Mouse (Mus musculus) ES-E14 (cell line): ENCODE measurements around the gene Irak2.

Source experiments
- CHD2 ChIP-seq: IDR thresholded peaks from 2 replicates; pipeline ENCODE4 v1.6.1; 2014; ENCODE audit warnings: mild to moderate bottlenecking, low read depth, low read length, inconsistent platforms
- HCFC1 ChIP-seq: IDR thresholded peaks from 2 replicates; pipeline ENCODE4 v1.6.1; 2012; ENCODE audit warnings: low read length, inconsistent platforms, borderline replicate concordance; ENCODE audit not compliant: insufficient read depth
- ZC3H11A ChIP-seq: IDR thresholded peaks from 2 replicates; pipeline ENCODE4 v1.6.1; 2012; ENCODE audit warnings: low read depth, mild to moderate bottlenecking, inconsistent platforms, low read length, borderline replicate concordance
- ZNF384 ChIP-seq: IDR thresholded peaks from 2 replicates; pipeline ENCODE4 v1.6.1; 2012; ENCODE audit warnings: low read depth, low read length, inconsistent platforms

GRCm38 (mm10) chr6:113654753-113655397 lies 16.6 kb downstream of the Irak2 start:
- TF ChIP-seq ZNF384, result no peak
- no peak for TF ChIP-seq HCFC1
- no peak for TF ChIP-seq CHD2
- no peak for TF ChIP-seq ZC3H11A
